Mouse (Mus musculus) MEL (cell line): ENCODE results near the gene Iscu. TPM values are rescaled to one million over a fixed set of nuclear protein-coding genes. Genes with fewer than 3 reads are reported as not detected.

ENCODE experiments used
- DNase-seq: peaks from one replicate; pipeline ENCODE4 v3.0.0; 2011; ENCODE audit warnings: low read depth, low spot score
- H3K27ac ChIP-seq: 2 replicates; pipeline ENCODE4 v1.5.1; 2012; ENCODE audit warnings: low read depth, mild to moderate bottlenecking, control low read depth, low read length, moderate library complexity; ENCODE audit not compliant: control insufficient read depth
- H3K27me3 ChIP-seq, 2 experiments: fragments of 150-350 bp in 1 of 2; sonication (generic) in 1 of 2; 2 replicates each; pipeline ENCODE4 v1.6.1; 2012; ENCODE audit warnings: low read length in 2 of 2, mild to moderate bottlenecking in 2 of 2, improper control_type of control experiment in 1 of 2, moderate library complexity in 1 of 2; ENCODE audit not compliant: insufficient read depth in 2 of 2, control insufficient read depth in 1 of 2
- H3K36me3 ChIP-seq, 2 experiments: 2 replicates each; pipeline ENCODE4 v1.6.1; 2012 to 2014; ENCODE audit warnings: low read length in 2 of 2, improper control_type of control experiment in 1 of 2, inconsistent platforms in 1 of 2, mild to moderate bottlenecking in 1 of 2; ENCODE audit not compliant: insufficient read depth in 2 of 2, control insufficient read depth in 1 of 2
- H3K4me1 ChIP-seq, 2 experiments: fragments of 150-350 bp in 1 of 2; sonication (generic) in 1 of 2; 2 replicates each; pipeline ENCODE4 v1.6.1; 2012; ENCODE audit warnings: low read length in 2 of 2, improper control_type of control experiment in 1 of 2, mild to moderate bottlenecking in 1 of 2; ENCODE audit not compliant: insufficient read depth in 2 of 2, control insufficient read depth in 1 of 2
- H3K4me3 ChIP-seq, 2 experiments: fragments of 150-350 bp in 1 of 2; sonication (generic) in 1 of 2; 2 replicates each; pipeline ENCODE4 v1.5.1; 2012; ENCODE audit warnings: low read depth in 2 of 2, low read length in 2 of 2, mild to moderate bottlenecking in 2 of 2, moderate library complexity in 2 of 2, control low read depth in 1 of 2, improper control_type of control experiment in 1 of 2; ENCODE audit not compliant: control insufficient read depth in 1 of 2, insufficient read depth in 1 of 2
- H3K79me2 ChIP-seq: 2 replicates; pipeline ENCODE4 v1.6.1; 2012; ENCODE audit warnings: mild to moderate bottlenecking, low read length, moderate library complexity; ENCODE audit not compliant: control insufficient read depth, poor library complexity, insufficient read depth
- H3K9ac ChIP-seq: 2 replicates; pipeline ENCODE4 v1.6.1; 2012; ENCODE audit warnings: low read depth, mild to moderate bottlenecking, control low read depth, low read length, moderate library complexity; ENCODE audit not compliant: control insufficient read depth, poor library complexity, severe bottlenecking
- H3K9me3 ChIP-seq: fragments of 150-350 bp; sonication (generic); replicated peaks from 2 replicates; pipeline ENCODE4 v1.6.1; 2012; ENCODE audit warnings: mild to moderate bottlenecking, low read length, improper control_type of control experiment, moderate library complexity; ENCODE audit not compliant: insufficient read depth
- BHLHE40 ChIP-seq: IDR thresholded peaks from 2 replicates; pipeline ENCODE4 v1.6.1; 2012; ENCODE audit warnings: low read depth, mild to moderate bottlenecking, inconsistent platforms, low read length, improper control_type of control experiment, borderline replicate concordance
- CHD2 ChIP-seq: IDR thresholded peaks from 2 replicates; pipeline ENCODE4 v1.6.1; 2011; ENCODE audit warnings: low read length, improper control_type of control experiment
- CTCF ChIP-seq, 3 experiments: IDR thresholded peaks in 2 of 3; conservative IDR thresholded peaks in 1 of 3; 2 replicates each; pipeline ENCODE4 v1.5.1; 2011 to 2012; ENCODE audit warnings: low read length in 3 of 3, low read depth in 2 of 3, mild to moderate bottlenecking in 2 of 3, improper control_type of control experiment in 1 of 3, inconsistent platforms in 1 of 3, mixed read lengths in 1 of 3, moderate library complexity in 1 of 3; ENCODE audit not compliant: control insufficient read depth in 1 of 3, insufficient read depth in 1 of 3, poor library complexity in 1 of 3, severe bottlenecking in 1 of 3
- ELF1 ChIP-seq: IDR thresholded peaks from 2 replicates; pipeline ENCODE4 v1.6.1; 2014; ENCODE audit warnings: low read depth, mild to moderate bottlenecking, inconsistent platforms, low read length, improper control_type of control experiment, moderate library complexity
- ETS1 ChIP-seq: IDR thresholded peaks from 2 replicates; pipeline ENCODE4 v1.6.1; 2012; ENCODE audit warnings: low read depth, mild to moderate bottlenecking, inconsistent platforms, low read length, improper control_type of control experiment, moderate library complexity
- JUND ChIP-seq: IDR thresholded peaks from 2 replicates; pipeline ENCODE4 v1.6.1; 2011; ENCODE audit warnings: low read depth, mild to moderate bottlenecking, improper control_type of control experiment, low read length
- MAFK ChIP-seq: IDR thresholded peaks from 2 replicates; pipeline ENCODE4 v1.6.1; 2011; ENCODE audit warnings: low read depth, mild to moderate bottlenecking, low read length, improper control_type of control experiment, borderline replicate concordance
- MAZ ChIP-seq: IDR thresholded peaks from 2 replicates; pipeline ENCODE4 v1.6.1; 2012; ENCODE audit warnings: low read depth, mild to moderate bottlenecking, inconsistent platforms, low read length, improper control_type of control experiment
- MYB ChIP-seq: IDR thresholded peaks from 2 replicates; pipeline ENCODE4 v1.6.1; 2011; ENCODE audit warnings: mild to moderate bottlenecking, low read depth, low read length, improper control_type of control experiment
- NELFE ChIP-seq: IDR thresholded peaks from 2 replicates; pipeline ENCODE4 v1.6.1; 2011; ENCODE audit warnings: low read depth, low read length, improper control_type of control experiment
- POLR2A ChIP-seq, 2 experiments: IDR thresholded peaks; 2 replicates each; pipeline ENCODE4 v1.6.1; 2011 to 2012; ENCODE audit warnings: low read length in 2 of 2, mild to moderate bottlenecking in 2 of 2, control low read depth in 1 of 2, improper control_type of control experiment in 1 of 2, low read depth in 1 of 2, moderate library complexity in 1 of 2; ENCODE audit not compliant: control insufficient read depth in 1 of 2, insufficient read depth in 1 of 2, poor library complexity in 1 of 2
- POLR2AphosphoS2 ChIP-seq: IDR thresholded peaks from 2 replicates; pipeline ENCODE4 v1.6.1; 2011; ENCODE audit warnings: low read length, improper control_type of control experiment
- POLR2AphosphoS5 ChIP-seq: IDR thresholded peaks from 2 replicates; pipeline ENCODE4 v1.6.1; 2012; ENCODE audit warnings: low read depth, borderline replicate concordance, mild to moderate bottlenecking, inconsistent platforms, low read length, moderate library complexity, mixed read lengths
- RAD21 ChIP-seq: IDR thresholded peaks from 2 replicates; pipeline ENCODE4 v1.6.1; 2011; ENCODE audit warnings: mild to moderate bottlenecking, low read depth, low read length, improper control_type of control experiment
- SMC3 ChIP-seq: IDR thresholded peaks from 2 replicates; pipeline ENCODE4 v1.6.1; 2011; ENCODE audit warnings: low read depth, low read length, improper control_type of control experiment
- TAL1 ChIP-seq: IDR thresholded peaks from 2 replicates; pipeline ENCODE4 v1.6.1; 2012; ENCODE audit warnings: mild to moderate bottlenecking, inconsistent platforms, low read length, moderate library complexity, mixed read lengths
- UBTF ChIP-seq: IDR thresholded peaks from 2 replicates; pipeline ENCODE4 v1.6.1; 2012; ENCODE audit warnings: low read depth, mild to moderate bottlenecking, inconsistent platforms, low read length, improper control_type of control experiment, moderate library complexity, borderline replicate concordance; ENCODE audit not compliant: insufficient read depth
- USF1 ChIP-seq: IDR thresholded peaks from 2 replicates; pipeline ENCODE4 v1.6.1; 2014; ENCODE audit warnings: low read depth, mild to moderate bottlenecking, inconsistent platforms, low read length, improper control_type of control experiment, moderate library complexity
- USF2 ChIP-seq, 2 experiments: IDR thresholded peaks; 2 replicates each; pipeline ENCODE4 v1.6.1; 2011 to 2012; ENCODE audit warnings: improper control_type of control experiment in 2 of 2, low read length in 2 of 2, borderline replicate concordance in 1 of 2, inconsistent platforms in 1 of 2, low read depth in 1 of 2, mild to moderate bottlenecking in 1 of 2; ENCODE audit not compliant: insufficient read depth in 1 of 2
- ZC3H11A ChIP-seq: IDR thresholded peaks from 2 replicates; pipeline ENCODE4 v1.6.1; 2012; ENCODE audit warnings: low read depth, mild to moderate bottlenecking, inconsistent platforms, low read length, improper control_type of control experiment
- ZKSCAN1 ChIP-seq: IDR thresholded peaks from 2 replicates; pipeline ENCODE4 v1.6.1; 2012; ENCODE audit warnings: low read depth, mild to moderate bottlenecking, inconsistent platforms, low read length, improper control_type of control experiment, moderate library complexity
- ZMIZ1 ChIP-seq: IDR thresholded peaks from 2 replicates; pipeline ENCODE4 v1.6.1; 2012; ENCODE audit warnings: low read depth, mild to moderate bottlenecking, inconsistent platforms, low read length, improper control_type of control experiment, moderate library complexity
- polyA plus RNA-seq, 2 experiments: library from polyadenylated mRNA; stranded (reverse) in 1 of 2; unstranded in 1 of 2; fragments of >175 nt in 1 of 2; fragments of >200 nt in 1 of 2; gene quantifications; 2 replicates each; pipeline versions ENCODE4 v1.2.1 to v1.2.4; 2012; ENCODE audit warnings: low replicate concordance in 2 of 2, low read depth in 1 of 2; ENCODE audit not compliant: insufficient read length in 2 of 2, insufficient read depth in 1 of 2, missing spikeins in 1 of 2
- total RNA-seq: library from RNA; depleted of rRNA; stranded (reverse); fragments of 300-350 nt; gene quantifications from 2 replicates; pipeline ENCODE4 v1.2.3, GENCODE M21; 2012

Gene Iscu
- total and polyA plus RNA-seq, 3 experiments, result 95.7 to 150 TPM; not detected in 1

DNA sequence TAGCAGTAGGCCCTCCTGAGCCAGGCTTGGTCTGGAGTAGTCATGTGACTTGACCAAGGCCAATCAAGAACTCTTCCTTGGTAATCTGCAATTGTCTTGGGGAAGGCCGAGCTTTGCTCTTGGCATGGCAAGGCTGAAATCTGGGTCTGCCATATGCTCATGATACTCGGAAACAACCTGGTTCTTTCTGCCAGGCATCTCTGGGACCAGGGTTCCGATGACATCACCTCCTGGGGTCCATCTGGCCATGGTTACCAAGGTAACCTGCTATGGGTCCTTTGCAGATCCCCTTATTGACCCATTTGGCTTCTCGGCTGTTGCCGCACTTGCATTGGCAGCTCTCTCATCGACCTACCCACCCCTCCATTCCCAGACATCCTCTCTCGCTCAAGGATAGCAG lies 44.5 kb upstream of the Iscu start:
- TF ChIP-seq ETS1 (no peak), POLR2AphosphoS5 (no peak), RAD21 (no peak), MYB (no peak), NELFE (no peak), CHD2 (no peak), ELF1 (no peak), ZMIZ1 (no peak), USF1 (no peak), TAL1 (no peak), POLR2AphosphoS2 (no peak), POLR2A (IDR thresholded peaks at IDR 0.05; ENCODE audit: control insufficient read depth in 1 of 2, insufficient read depth in 1 of 2, low read depth in 1 of 2, low read length in 2 of 2, poor library complexity in 1 of 2) (no peak), MAFK (no peak), MAZ (no peak), USF2 (IDR thresholded peaks at IDR 0.05; ENCODE audit: borderline replicate concordance in 1 of 2, insufficient read depth in 1 of 2, low read depth in 1 of 2, low read length in 2 of 2) (no peak), ZC3H11A (no peak), BHLHE40 (no peak), CTCF (IDR thresholded peaks at IDR 0.05 in 2 of 3, conservative IDR thresholded peaks at IDR 0.05 in 1 of 3; ENCODE audit: control insufficient read depth in 1 of 3, insufficient read depth in 1 of 3, low read depth in 2 of 3, low read length in 3 of 3, poor library complexity in 1 of 3, severe bottlenecking in 1 of 3) (no peak), JUND (no peak)
- H3K27ac ChIP-seq, result no peak overlapping the region
- H3K27me3 ChIP-seq, result no peaks in the 10 kb centered on the region
- no peaks in the 10 kb centered on the region for H3K9me3 ChIP-seq
- no peaks in the 10 kb centered on the region for H3K4me1 ChIP-seq
- H3K36me3 ChIP-seq, result no peaks in the 10 kb centered on the region
- no peaks in the 10 kb centered on the region for H3K79me2 ChIP-seq
- no peak overlapping the region for H3K9ac ChIP-seq
- DNase-seq, result no peak
- H3K4me3 ChIP-seq, result no peak overlapping the region

DNA sequence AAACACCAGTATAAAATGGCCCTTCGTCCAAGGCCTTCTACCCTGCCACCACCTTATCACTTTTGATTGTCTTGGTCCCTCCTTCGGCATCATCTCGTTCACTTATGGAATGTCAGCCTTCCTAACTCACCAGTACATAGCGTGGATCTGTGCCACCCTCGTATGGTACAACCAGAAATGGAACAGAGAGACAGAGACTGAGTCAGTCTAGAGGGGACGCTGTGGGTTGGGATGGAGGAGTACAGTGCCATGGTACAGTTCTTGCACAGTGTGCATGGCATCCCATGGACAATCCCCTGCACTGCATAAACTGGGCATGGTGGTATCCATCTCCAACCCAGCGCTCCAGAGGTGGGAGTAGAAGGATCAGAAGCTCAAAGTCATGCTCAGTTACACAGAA lies 43.9 kb upstream of the Iscu start:
- TF ChIP-seq MAFK (no peak), UBTF (no peak), POLR2A (IDR thresholded peaks at IDR 0.05; ENCODE audit: control insufficient read depth in 1 of 2, insufficient read depth in 1 of 2, low read depth in 1 of 2, low read length in 2 of 2, poor library complexity in 1 of 2) (no peak), SMC3 (no peak), POLR2AphosphoS5 (no peak), ELF1 (no peak), ZKSCAN1 (no peak), JUND (no peak)

More for the DNA sequence above, 43.9 kb upstream of the Iscu start:
- no peaks in the 10 kb centered on the region for H3K27me3 ChIP-seq
- H3K4me3 ChIP-seq, result no peak overlapping the region
- H3K27ac ChIP-seq, result no peak overlapping the region
- H3K4me1 ChIP-seq, result no peaks in the 10 kb centered on the region
- H3K79me2 ChIP-seq, result no peaks in the 10 kb centered on the region
- H3K36me3 ChIP-seq, result no peaks in the 10 kb centered on the region
- no peaks in the 10 kb centered on the region for H3K9me3 ChIP-seq
- H3K9ac ChIP-seq, result no peak overlapping the region
- DNase-seq, result no peak
